Mouse (Mus musculus) brain, embryonic 14.5 days (tissue): ENCODE results near the gene Slc15a4.
A peak's percentile ranks its signal among the peaks of the same experiment; 100 is the strongest.

Experiments
- CTCF ChIP-seq: fragments of 200-500 bp; IDR thresholded peaks from 2 replicates; pipeline ENCODE4 v1.5.1; 2012; ENCODE audit warnings: inconsistent platforms, mild to moderate bottlenecking, moderate library complexity, borderline replicate concordance; ENCODE audit not compliant: insufficient read depth, insufficient read length; ENCODE audit errors: extremely low read depth
- POLR2A ChIP-seq: fragments of 200-500 bp; IDR thresholded peaks from 2 replicates; pipeline ENCODE4 v1.6.1; 2012; ENCODE audit warnings: mild to moderate bottlenecking, inconsistent platforms, borderline replicate concordance; ENCODE audit not compliant: poor library complexity, insufficient read depth, insufficient read length, severe bottlenecking; ENCODE audit errors: extremely low read depth

DNA sequence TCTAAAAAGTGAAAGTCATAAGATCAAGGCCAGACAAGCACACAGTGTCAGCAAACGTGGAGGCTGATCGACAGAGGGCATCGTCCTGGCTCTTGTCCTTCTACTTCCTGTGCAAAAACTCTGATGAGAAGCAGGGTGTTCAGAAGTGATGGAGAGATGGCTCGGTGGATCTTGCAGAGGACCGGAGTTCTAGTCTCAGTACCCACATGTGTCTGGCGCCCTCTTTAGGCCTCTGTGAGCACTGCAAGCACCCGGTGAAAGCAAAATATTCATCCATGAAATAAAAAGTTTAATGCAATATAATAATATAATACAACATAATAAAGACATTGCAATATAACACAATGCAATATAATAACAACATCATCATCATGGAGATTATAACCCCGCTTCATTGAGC lies 55.3 kb downstream of the Slc15a4 start:
- TF ChIP-seq CTCF (peak; percentile 60; the same call in 1 of the 2 replicates), POLR2A (no peak)
